Mouse (Mus musculus): ENCODE results near the gene Nr2c2ap.

- TF ChIP-seq CTCF (IDR thresholded peaks at IDR 0.05; ENCODE audit: insufficient read depth, low read depth, low read length) (no peak), POLR2A (IDR thresholded peaks at IDR 0.05; ENCODE audit: insufficient read depth, low read depth, low read length) (no peak)
These were observed 49.2 kb upstream of the Nr2c2ap start for GRCm38 (mm10) chr8:70081976-70082375.
